Mouse (Mus musculus): ENCODE measurements at regions not wholly inside any gene's neighbourhood (a gene's known extent, or its start where the extent isn't known, plus 50 kb on each side); places are given as distances from the start of the nearest gene placed in this dataset.

GRCm38 (mm10) chr13:25490036-25490435 lies 219.7 kb upstream of the Nrsn1 start:
- TF ChIP-seq CTCF (conservative IDR thresholded peaks at IDR 0.05; ENCODE audit: low read length) (no peak), POU5F1 (IDR thresholded peaks at IDR 0.05; ENCODE audit: borderline replicate concordance, low read length) (no peak)
